Mouse (Mus musculus) testis, postnatal 14 days (tissue): ENCODE results near the gene Megf11.
A peak's percentile ranks its signal among the peaks of the same experiment; 100 is the strongest.
"Not testable (repeated sequence)": the region's sequence is repeated elsewhere in the genome, so short reads cannot be mapped to it uniquely, and the experiment has no call there.

Experiments used
- DNase-seq: peaks from one replicate; pipeline ENCODE4 v3.0.0; 2021; ENCODE audit warnings: low spot score

Gene Megf11

GRCm38 (mm10) chr9:64700451-64701311 lies 315.3 kb downstream of the Megf11 start:
- no peak for DNase-seq

- DNase-seq = no peak
These were observed 316.2 kb downstream of the Megf11 start for GRCm38 (mm10) chr9:64701651-64702050.

- DNase-seq = no peak
These were observed 317.0 kb downstream of the Megf11 start for GRCm38 (mm10) chr9:64702391-64702790.

GRCm38 (mm10) chr9:64702937-64703336 lies 317.5 kb downstream of the Megf11 start:
- DNase-seq = no peak

DNA sequence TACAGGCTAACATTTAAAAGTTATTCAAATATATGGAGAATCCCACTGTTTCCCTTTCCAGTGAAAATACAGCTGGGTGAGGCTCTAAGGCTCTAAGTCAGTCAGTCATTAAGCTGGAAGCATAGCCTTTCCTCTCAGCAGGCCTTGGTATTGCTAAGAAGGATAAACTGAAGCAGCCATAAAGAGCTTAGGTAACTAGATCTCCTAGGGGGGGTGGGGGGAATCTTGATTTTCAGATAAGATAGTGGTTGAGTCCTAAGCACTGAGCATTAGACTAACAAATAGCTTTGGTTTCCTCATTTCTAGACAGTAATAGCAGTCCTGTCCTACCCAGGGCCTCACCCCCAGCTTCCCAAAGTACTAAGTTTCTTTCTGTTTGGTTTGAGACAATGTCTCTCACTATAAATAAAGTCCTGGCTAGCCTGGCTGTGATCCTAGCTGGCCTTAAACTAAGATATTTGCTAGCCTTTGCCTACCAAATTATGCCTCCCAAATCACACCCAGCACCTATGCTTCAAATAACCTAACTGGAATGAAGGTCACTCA lies 318.1 kb downstream of the Megf11 start:
- no peak for DNase-seq

GRCm38 (mm10) chr9:64704073-64704840 lies 318.8 kb downstream of the Megf11 start:
- DNase-seq = no peak

- DNase-seq = not testable (repeated sequence)
These were observed 324.9 kb downstream of the Megf11 start for GRCm38 (mm10) chr9:64710291-64710690.

GRCm38 (mm10) chr9:64719526-64720163 lies 334.2 kb downstream of the Megf11 start:
- DNase-seq = no peak

- DNase-seq = no peak
These were observed 341.0 kb downstream of the Megf11 start for GRCm38 (mm10) chr9:64726454-64726853.

- peak; percentile 46 for DNase-seq
These were observed 345.7 kb downstream of the Megf11 start for GRCm38 (mm10) chr9:64731029-64731560.

DNA sequence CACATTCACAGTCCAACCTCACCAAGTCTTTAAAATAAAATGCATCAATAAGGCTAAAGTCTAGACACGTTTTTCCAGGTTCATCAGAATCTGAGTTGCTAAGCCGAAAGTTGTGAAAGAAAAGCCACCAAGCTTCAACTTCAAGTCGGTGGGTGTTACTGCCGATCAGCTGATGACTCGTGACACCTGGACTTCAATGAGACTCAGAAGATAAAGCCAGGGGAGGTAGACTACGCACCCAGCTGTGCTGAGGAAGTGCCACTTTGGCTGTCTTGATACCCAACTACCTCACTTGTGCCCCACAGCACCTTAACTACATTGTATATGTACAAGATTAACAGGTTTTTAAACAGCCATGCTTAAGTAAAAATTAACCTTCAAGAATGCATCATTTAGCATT lies 348.7 kb downstream of the Megf11 start:
- no peak for DNase-seq

- not testable (repeated sequence) for DNase-seq
These were observed 349.6 kb downstream of the Megf11 start for GRCm38 (mm10) chr9:64734992-64735391.

DNA sequence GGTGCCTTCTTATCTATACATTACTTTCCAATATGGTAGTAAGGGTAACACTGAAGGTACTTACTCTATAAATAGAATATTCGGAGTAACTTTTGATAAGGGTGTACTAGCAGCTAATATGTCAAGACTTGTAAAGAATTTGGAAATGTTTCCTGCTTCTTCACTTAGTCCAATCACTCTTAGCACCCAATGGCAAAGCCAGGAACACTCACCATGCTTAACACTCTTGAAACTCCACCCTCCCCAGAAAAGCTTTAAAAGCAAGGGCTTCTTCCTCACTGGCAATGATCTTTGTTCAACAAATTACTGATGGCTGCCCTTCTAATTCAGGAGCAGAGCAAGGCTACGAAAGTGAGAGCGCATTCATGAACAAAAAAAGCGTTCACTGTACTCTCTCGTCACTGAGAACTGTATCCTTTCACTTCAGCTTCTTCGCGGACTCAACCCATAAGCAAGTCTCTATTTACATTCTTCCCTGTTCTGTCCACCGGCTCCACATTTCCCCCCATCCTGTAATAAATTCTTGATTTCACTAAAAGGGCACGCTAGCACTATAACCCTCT lies 350.7 kb downstream of the Megf11 start:
- no peak for DNase-seq

DNA sequence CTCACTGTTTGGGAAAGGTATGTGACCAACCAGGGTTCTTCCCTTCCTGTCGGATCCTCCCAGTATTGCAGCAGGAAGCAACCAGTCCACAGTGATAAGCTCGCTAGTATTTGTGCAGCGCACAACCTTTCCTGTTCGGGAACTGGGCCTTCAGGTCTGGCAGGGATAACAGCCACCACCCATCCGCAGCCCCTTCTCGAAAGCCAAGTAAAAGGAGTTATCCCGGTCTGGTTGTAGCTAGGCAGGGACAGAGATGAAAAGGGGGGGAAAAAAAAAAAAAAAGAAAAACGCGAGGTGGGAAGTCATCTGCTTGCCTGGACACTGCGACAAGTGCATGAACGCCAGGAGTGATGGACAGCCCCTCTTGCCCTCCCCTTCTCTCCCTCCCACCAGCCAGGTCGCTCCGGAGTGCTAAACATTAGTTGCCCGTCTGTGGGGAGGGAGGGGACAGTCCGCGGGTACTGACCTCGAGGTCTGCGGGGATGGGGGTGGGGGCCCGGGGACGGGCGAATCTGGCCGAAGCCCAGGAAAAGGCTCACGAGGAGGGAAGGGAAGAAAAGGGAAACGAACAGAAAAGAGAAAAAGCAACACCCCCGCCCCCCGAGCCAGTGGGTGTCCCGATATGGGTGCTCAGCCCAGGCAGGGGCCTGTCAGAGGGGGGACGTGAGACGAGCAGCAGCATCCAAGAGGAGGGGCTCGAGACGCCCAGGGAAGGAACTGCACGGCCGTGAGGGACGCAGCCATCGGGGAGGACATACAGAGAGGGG lies 351.4 kb downstream of the Megf11 start:
- DNase-seq = peak; percentile 56

DNA sequence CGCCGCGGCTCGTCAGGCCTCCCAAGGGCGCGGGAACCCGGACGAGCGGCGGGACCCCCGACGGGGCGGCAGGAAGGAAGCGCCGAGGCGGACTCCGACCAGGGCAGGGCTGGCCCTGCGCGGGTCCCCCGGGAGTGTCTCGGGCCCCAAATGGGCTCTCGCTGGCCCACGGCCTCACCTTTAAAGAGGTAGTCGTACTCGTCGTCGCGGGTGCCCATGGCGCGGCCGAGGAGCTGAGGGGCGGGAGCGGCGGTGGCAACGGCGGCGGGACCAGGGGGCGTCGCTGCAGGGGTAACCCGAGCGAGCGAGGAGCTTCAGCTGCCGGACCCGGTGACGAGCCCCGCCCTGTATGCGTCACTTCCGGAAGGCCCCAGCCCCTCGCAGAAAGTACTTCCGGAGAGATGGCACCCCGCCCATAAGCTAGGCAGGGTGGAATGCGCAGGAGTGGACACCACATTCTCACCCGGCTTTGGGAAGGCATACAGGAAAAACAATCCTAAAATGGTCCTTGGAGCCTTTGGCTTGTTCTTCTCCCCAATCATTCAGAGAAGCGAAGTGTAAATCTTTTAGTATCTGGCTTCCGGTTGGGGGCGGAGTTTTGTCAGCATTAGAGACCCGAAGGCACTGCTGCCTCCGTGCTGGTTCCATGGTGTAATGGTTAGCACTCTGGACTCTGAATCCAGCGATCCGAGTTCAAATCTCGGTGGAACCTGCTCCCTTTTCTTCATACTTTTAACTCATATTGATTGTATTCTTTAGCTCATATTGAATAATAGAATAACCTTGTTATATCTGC lies 352.2 kb downstream of the Megf11 start, which contains the start of gene Rab11a:
TSS of gene Rab11a (minus strand) at position 353 of the 796 bp plus-strand sequence.
- peak; percentile 96 for DNase-seq

DNA sequence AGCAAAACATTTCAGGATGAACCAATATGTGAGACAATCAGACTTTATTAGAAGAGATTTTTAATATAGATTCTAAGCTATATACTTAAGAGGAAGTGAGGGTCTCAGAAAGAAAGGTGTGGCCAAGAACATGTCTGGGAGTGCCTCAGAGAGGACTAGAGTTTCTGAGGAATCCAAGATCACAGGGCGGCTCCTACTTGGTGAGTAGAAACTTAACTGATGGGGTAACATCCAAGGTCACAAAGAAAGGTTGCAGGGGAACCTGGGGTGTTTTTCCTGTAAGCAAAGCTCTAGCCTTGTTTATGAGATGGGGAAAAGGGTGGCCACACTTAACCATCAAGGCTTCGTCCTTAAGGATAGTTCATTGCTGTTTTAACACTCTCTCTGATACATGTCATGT lies 353.6 kb downstream of the Megf11 start:
- DNase-seq = peak; percentile 36

DNA sequence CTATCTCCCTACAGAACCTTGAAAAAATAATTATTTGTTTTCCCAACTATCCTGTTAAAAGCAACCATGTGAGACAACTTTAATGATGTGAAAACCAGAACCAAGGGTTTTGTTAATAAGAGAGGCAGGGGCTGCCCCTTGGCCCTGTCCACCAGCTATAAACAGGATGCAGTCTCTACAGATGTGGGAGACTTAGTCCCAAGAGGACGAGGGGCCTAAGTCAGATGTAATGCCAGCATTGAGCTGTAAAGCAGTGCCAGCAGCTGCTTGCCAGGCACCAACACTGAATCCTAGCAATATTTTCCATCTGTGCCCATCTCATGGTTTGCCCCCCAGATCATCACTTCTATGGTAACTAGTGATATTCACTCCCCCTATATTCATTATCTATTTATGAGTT lies 357.0 kb downstream of the Megf11 start:
- DNase-seq = no peak

- no peak for DNase-seq
These were observed 362.3 kb downstream of the Megf11 start for GRCm38 (mm10) chr9:64747735-64748134.

- no peak for DNase-seq
These were observed 363.9 kb downstream of the Megf11 start for GRCm38 (mm10) chr9:64749314-64749713.

- DNase-seq = no peak
These were observed 367.1 kb downstream of the Megf11 start for GRCm38 (mm10) chr9:64752575-64752974.
